In genomic region chr13:41466616-41467015, GRCm38 (mm10) we compare ENCODE assay signal across 9 mouse cellular contexts. TPM values are rescaled to one million over a fixed set of nuclear protein-coding genes. Genes with fewer than 3 reads are reported as not detected.
DNase-seq lines count a peak whose midpoint lies in the region; ATAC-seq lines count a peak whose summit lies in the region.
"Had no signal": no experiment of that assay in that cellular context is flagged by ENCODE, and none has a peak within 500 bp of the region (broad histone marks: within the 10 kb centered on the region; RNA-seq: fewer than 3 reads in every experiment).

No protein-coding gene starts in this region.

- peak; percentile 37 for DNase-seq in kidney, adult 9 months
- no peak for DNase-seq in kidney, postnatal 25 days
- DNase-seq in heart, postnatal 4 days = peak; percentile 8
- DNase-seq in layer of hippocampus, postnatal 36 days = no peak
- no peak for DNase-seq in adrenal gland, adult 18-20 months (ENCODE audit: low spot score in 2 of 2)
- DNase-seq in gastrocnemius, postnatal 25 days = no peak
- DNase-seq: adrenal gland, postnatal 25 days had no signal

- peak; percentile 79 for ATAC-seq in common myeloid progenitor, adult 5-6 weeks (replicated peaks; ENCODE audit: low read depth, poor library complexity, severe bottlenecking)
- ATAC-seq in megakaryocyte, adult 5-6 weeks (ENCODE audit: poor library complexity, severe bottlenecking) = peak; percentile 62

RNA-seq across cellular contexts. Expression of gene Nedd9, which starts 20.5 kb away (rescaled TPM):
- total RNA-seq in common myeloid progenitor, adult 5-6 weeks (2017) = 6.4 and 7.3 TPM in 2 replicates
- total RNA-seq in heart, postnatal 4 days (2021) = 10 to 100 TPM; 40.2 to 40.3 TPM
- 50.6 and 64.3 TPM in 2 replicates for total RNA-seq in megakaryocyte, adult 5-6 weeks (2015)
- 74.0 and 85.5 TPM in 2 replicates for total RNA-seq in megakaryocyte, adult 5-6 weeks (2017)
- 10 to 100 TPM; 11.5 to 12.3 TPM for total RNA-seq in layer of hippocampus, postnatal 36 days (2021)
- 10 to 100 TPM; 19.3 to 21.9 TPM for total RNA-seq in adrenal gland, adult 18-20 months (2021)
- total RNA-seq in gastrocnemius, postnatal 25 days (2021) = 1 to 10 TPM; 4.5 to 9.4 TPM

Comparison
In these comparisons a context has a peak if more than half of its experiments do, and no peak if none do; other contexts are left out.
1. DNase-seq: peak in kidney, adult 9 months (single experiment) and heart, postnatal 4 days (single experiment); none in kidney, postnatal 25 days (0 of 2), layer of hippocampus, postnatal 36 days (0 of 2), adrenal gland, adult 18-20 months (0 of 2) and gastrocnemius, postnatal 25 days (single experiment).